Mouse (Mus musculus) A20 (cell line): ENCODE results near the gene Lgsn.

Experiments used
- DNase-seq: peaks from one replicate; pipeline ENCODE4 v3.0.0-alpha.2; 2011; ENCODE audit warnings: low read depth, low spot score

Lgsn gene

DNA sequence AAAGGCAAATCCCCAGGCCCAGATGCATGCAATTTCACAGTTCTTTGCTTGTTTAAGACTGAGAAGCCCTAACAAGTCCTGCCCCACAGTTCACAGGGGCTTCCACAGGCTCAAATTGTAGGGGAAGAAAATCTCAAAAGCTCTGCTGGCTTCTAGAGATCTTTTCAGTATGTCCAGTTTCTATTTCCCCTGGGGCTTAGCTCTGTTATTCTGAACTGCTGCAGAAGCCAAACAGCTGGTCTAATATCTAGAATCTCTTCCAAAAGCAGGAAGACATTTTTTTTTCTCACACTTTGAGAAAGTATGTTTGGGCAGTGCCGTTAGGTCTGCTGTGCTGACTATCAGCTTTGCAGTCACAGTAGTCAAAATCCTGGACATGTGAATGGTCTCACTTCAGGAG lies 38.6 kb downstream of the Lgsn start:
- no peak for DNase-seq

DNA sequence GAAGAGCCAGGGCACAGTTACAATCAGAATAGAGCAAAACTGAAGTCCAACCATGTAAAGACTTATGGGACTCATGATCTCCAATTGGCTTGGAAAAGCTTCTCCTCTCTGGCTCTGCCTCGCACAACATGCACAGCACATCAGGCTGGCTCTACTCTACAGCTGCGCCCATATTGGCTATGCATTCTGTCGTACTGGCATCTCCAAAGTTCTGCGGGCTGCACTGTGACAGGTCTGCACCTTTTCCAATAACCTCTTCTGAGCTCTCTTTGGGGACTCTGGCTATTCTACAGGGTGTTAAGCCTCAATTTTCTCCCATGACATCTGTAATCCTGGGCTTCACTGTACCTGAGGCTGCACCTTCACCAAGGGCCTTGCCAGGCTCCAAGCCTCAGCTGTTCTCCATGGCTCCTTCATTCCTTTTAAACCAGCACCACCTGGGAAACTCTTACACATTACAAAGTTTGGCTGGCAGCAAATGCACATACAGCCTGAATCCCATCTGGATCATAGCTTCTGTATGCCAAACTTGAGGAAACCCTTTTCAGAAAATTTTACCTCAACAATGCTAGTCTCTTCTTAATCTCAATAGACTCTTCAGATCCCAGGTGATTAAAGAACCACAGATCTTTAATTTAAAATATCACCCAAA lies 44.5 kb downstream of the Lgsn start:
- no peak for DNase-seq

DNA sequence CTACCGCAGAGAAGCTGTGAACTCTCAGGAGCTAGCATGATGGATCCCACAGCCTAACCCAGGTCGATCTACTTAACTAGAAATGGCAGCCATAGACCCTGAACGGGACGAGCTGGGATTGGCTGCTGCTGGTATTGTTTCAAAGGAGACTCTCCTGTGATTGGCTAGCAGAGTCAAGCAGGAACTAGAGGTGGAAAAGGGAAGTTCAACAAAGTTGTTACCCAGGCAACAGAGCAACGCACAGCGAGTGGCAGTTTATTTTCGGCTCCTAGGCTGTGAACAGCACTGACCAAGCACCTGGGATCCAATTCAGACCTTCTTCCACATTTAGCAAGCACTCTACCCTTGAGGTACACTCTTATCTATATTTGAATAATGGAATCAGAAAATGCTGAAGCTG lies 46.4 kb downstream of the Lgsn start, which contains the start of the genes 4931428L18Rik and Pih1d3:
Gene 4931428L18Rik (minus strand): TSS at position 121 of the 400 bp plus-strand sequence.
Gene Pih1d3 (plus strand): TSS at position 275 of the 400 bp plus-strand sequence.
- peak; percentile 52 for DNase-seq

DNA sequence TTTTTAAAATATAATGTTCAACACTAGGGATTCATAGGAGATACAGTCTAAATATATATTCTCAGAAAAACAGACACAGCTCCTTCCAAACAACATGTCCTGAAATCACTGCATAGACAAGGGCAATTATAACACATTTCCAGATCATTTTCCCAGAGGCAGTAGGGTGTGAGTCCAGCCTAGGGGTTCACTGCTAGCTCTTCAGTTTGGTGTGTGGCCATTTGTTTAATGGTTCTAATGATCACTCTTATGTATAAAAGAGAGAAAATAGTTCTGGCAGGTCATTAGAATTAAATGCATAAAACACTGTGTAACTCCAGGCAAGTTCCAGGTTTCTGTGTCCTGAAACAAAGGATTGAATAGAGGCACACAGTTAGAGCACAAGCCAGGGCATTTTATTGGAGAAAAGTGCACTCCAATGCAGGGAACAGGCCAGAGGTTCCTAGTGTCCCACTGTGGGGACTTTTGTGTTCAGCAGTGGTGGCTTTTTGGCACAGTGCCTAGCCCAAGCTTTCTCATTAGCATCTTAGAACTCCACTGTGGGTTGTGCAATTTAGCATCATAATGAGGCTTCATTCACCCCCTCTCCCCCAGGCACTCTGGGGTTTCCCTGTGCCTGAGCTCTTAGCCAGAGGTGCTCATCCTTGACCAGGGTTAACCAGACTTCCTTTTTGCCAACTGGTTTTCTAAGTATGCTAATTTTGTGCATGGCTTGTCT lies 57.3 kb downstream of the Lgsn start:
- peak; percentile 2 for DNase-seq
